15 mouse cellular contexts compared by ENCODE assay signal in genomic region chr4:135714776-135715175, GRCm38 (mm10). TPM values are rescaled to one million over a fixed set of nuclear protein-coding genes. Genes with fewer than 3 reads are reported as not detected.
DNase-seq lines count a peak whose midpoint lies in the region; ATAC-seq lines count a peak whose summit lies in the region.
"Had no signal": no experiment of that assay in that cellular context is flagged by ENCODE, and none has a peak within 500 bp of the region (broad histone marks: within the 10 kb centered on the region; RNA-seq: fewer than 3 reads in every experiment).

No protein-coding gene starts in this region.

- peak; percentile 39 to 48 for DNase-seq in frontal cortex, postnatal 36 days (ENCODE audit: low spot score in 2 of 2)
- no peak for DNase-seq in frontal cortex, postnatal 10 days (ENCODE audit: low spot score in 2 of 2)
- peak; percentile 64 for DNase-seq in right cerebral cortex, adult 18-20 months
- no peak for DNase-seq in right cerebral cortex, postnatal 14 days
- DNase-seq in Muller cell, postnatal 12 days (ENCODE audit: inconsistent ontology term), result peak; percentile 53
- DNase-seq in right cerebral cortex, postnatal 36 days (ENCODE audit: low spot score in 2 of 2), result peak; percentile 20 to 28
- no peak for DNase-seq in cerebellum, adult 11 months
- DNase-seq: gastrocnemius, postnatal 14 days; kidney, adult 2 months; lung, postnatal 14 days; thymus, postnatal 4 days had no signal

- ATAC-seq in granulocyte monocyte progenitor cell, adult 5-6 weeks (replicated peaks; ENCODE audit: poor library complexity, severe bottlenecking), result no peak
- ATAC-seq: hindbrain, embryonic 16.5 days had no signal

RNA-seq across cellular contexts. Expression of gene Il22ra1, which starts 13.2 kb away (rescaled TPM):
- total RNA-seq in granulocyte monocyte progenitor cell, adult 5-6 weeks (2014; fragmentation: Nextera tagmentation), result not detected in 2 replicates
- not detected in 2 replicates for total RNA-seq in granulocyte monocyte progenitor cell, adult 5-6 weeks (2017)
- total RNA-seq: common myeloid progenitor, adult 5-6 weeks; neutrophil, adult 5-6 weeks had no signal

RNA-seq across cellular contexts. Expression of gene Ifnlr1, which starts 28.7 kb away (rescaled TPM):
- total RNA-seq in granulocyte monocyte progenitor cell, adult 5-6 weeks (2014; fragmentation: Nextera tagmentation), result not detected in 2 replicates
- total RNA-seq in granulocyte monocyte progenitor cell, adult 5-6 weeks (2017), result 0.17 and 0.52 TPM in 2 replicates
- total RNA-seq: common myeloid progenitor, adult 5-6 weeks had no signal

RNA-seq across cellular contexts. Expression of gene Myom3, which starts 44.7 kb away (rescaled TPM):
- total RNA-seq in granulocyte monocyte progenitor cell, adult 5-6 weeks (2014; fragmentation: Nextera tagmentation), result not detected in 2 replicates
- total RNA-seq in granulocyte monocyte progenitor cell, adult 5-6 weeks (2017), result not detected in 2 replicates
- total RNA-seq: common myeloid progenitor, adult 5-6 weeks had no signal

Comparison
In these comparisons a context has a peak if more than half of its experiments do, and no peak if none do; other contexts are left out.
1. DNase-seq: peak in frontal cortex, postnatal 36 days (2 of 2), right cerebral cortex, adult 18-20 months (single experiment), Muller cell, postnatal 12 days (single experiment) and right cerebral cortex, postnatal 36 days (2 of 2); none in frontal cortex, postnatal 10 days (0 of 2), right cerebral cortex, postnatal 14 days (single experiment) and cerebellum, adult 11 months (single experiment).